In genomic region chr17:44188042-44188768, GRCm38 (mm10) we compare ENCODE assay signal across 8 mouse cellular contexts. TPM values are rescaled to one million over a fixed set of nuclear protein-coding genes. Genes with fewer than 3 reads are reported as not detected.
DNase-seq lines count a peak whose midpoint lies in the region; ATAC-seq lines count a peak whose summit lies in the region.

Clic5 (plus strand) TSS chr17:44188584.

- WGBS in forebrain, embryonic 13.5 days = 3% methylated on average over 24 of the region's 24 CpGs
- 3% methylated on average over 24 of the region's 24 CpGs for WGBS in limb, embryonic 10.5 days

- H3K9me3 ChIP-seq in forebrain, embryonic 13.5 days (replicated peaks) = no peaks in the 10 kb centered on the region
- H3K9me3 ChIP-seq in limb, embryonic 10.5 days (replicated peaks) = no peaks in the 10 kb centered on the region

- peak within 1 kb of the TSS; percentile 76 for H3K4me2 ChIP-seq in forebrain, embryonic 13.5 days

- peak within 1 kb of the TSS; percentile 39 for H3K4me3 ChIP-seq in forebrain, embryonic 13.5 days
- H3K4me3 ChIP-seq in limb, embryonic 10.5 days = peak within 1 kb of the TSS; percentile 51

- H3K36me3 ChIP-seq in forebrain, embryonic 13.5 days (ENCODE audit: poor library complexity, severe bottlenecking) = no peaks in the 10 kb centered on the region
- H3K36me3 ChIP-seq in limb, embryonic 10.5 days = no peaks in the 10 kb centered on the region

- H3K27me3 ChIP-seq in forebrain, embryonic 13.5 days = peaks cover 34% of the 10 kb centered on the region
- H3K27me3 ChIP-seq in limb, embryonic 10.5 days (ENCODE audit: low read depth, poor library complexity, severe bottlenecking) = peaks cover 56% of the 10 kb centered on the region

- H3K27ac ChIP-seq in forebrain, embryonic 13.5 days = no peak within 1 kb of the TSS
- H3K27ac ChIP-seq in limb, embryonic 10.5 days = 0 out of 2 replicates have a peak within 1 kb of the TSS, but pooled peaks have one; percentile 10

- DNase-seq in T-cell, adult 2 months (ENCODE audit: low spot score) = peak; percentile 37
- DNase-seq in heart, postnatal 4 days = peak; percentile 84
- peak; percentile 54 for DNase-seq in limb, embryonic 10.5 days (ENCODE audit: low spot score)
- peak; percentile 58 for DNase-seq in mesoderm, embryonic 11.5 days (ENCODE audit: low read depth, low spot score)
- peak; percentile 55 for DNase-seq in thymus, postnatal 0 days (ENCODE audit: low spot score)
- DNase-seq in right cerebral cortex, postnatal 36 days (ENCODE audit: low spot score in 2 of 2) = no peak

- H3K9ac ChIP-seq in forebrain, embryonic 13.5 days = peak within 1 kb of the TSS; percentile 51

- peak; percentile 68 for ATAC-seq in CD4-positive, CD25-positive, alpha-beta regulatory T cell, adult 4 months
- peak; percentile 41; the same call in 1 of the 2 replicates for ATAC-seq in forebrain, embryonic 13.5 days

- H3K4me1 ChIP-seq in forebrain, embryonic 13.5 days = peaks cover 16% of the 10 kb centered on the region
- peaks cover 28% of the 10 kb centered on the region for H3K4me1 ChIP-seq in limb, embryonic 10.5 days

RNA-seq across cellular contexts. Expression of gene Clic5, which starts in this region (rescaled TPM):
- under 1 TPM in 1 of 2 experiments, not detected in 1; 0.28 TPM for polyA plus RNA-seq in CD4-positive, CD25-positive, alpha-beta regulatory T cell, adult 4 months (2017; shearing (Covaris generic))
- polyA plus RNA-seq in forebrain, embryonic 13.5 days (2015; fragmentation: Nextera tagmentation; extraction: Ambion mirVana) = 0.04 and 0.09 TPM in 2 replicates
- 10 to 100 TPM; 75.6 to 78.3 TPM for total RNA-seq in heart, postnatal 4 days (2021)
- polyA plus RNA-seq in limb, embryonic 10.5 days (2016; fragmentation: Nextera tagmentation; extraction: Ambion mirVana) = 0.06 TPM in 1 of 2 replicates, not detected in the other
- 7.8 and 9.4 TPM in 2 replicates for polyA plus RNA-seq in thymus, postnatal 0 days (2015; fragmentation: Nextera tagmentation; extraction: Ambion mirVana)

Comparison
In these comparisons a context has a peak if more than half of its experiments do, and no peak if none do; other contexts are left out.
1. Peak in ATAC-seq in CD4-positive, CD25-positive, alpha-beta regulatory T cell, adult 4 months; RNA of the gene not detected or under 1 TPM.
2. Peak in ATAC-seq, H3K4me3 ChIP-seq, H3K9ac ChIP-seq and H3K4me2 ChIP-seq in forebrain, embryonic 13.5 days; RNA of the gene not detected or under 1 TPM.
3. Peak in DNase-seq, H3K4me3 ChIP-seq and H3K27ac ChIP-seq in limb, embryonic 10.5 days; RNA of the gene not detected or under 1 TPM.
4. DNase-seq: peak in T-cell, adult 2 months (single experiment), heart, postnatal 4 days (single experiment), mesoderm, embryonic 11.5 days (single experiment) and thymus, postnatal 0 days (single experiment); none in right cerebral cortex, postnatal 36 days (0 of 2).